Mouse (Mus musculus): ENCODE measurements at regions not wholly inside any gene's neighbourhood (a gene's known extent, or its start where the extent isn't known, plus 50 kb on each side); places are given as distances from the start of the nearest gene placed in this dataset.

- 0 out of 2 replicates have a peak, but pooled peaks cover 3% of the 10 kb centered on the region for H3K4me1 ChIP-seq (ENCODE audit: control insufficient read depth, insufficient read depth, low read length)
- WGBS = 81% methylated on average over 9 of the region's 9 CpGs
- H3K4me3 ChIP-seq (ENCODE audit: low read depth, low read length) = no peak overlapping the region
- no peaks in the 10 kb centered on the region for H3K9me3 ChIP-seq (ENCODE audit: control insufficient read depth, low read depth, low read length)
- H3K36me3 ChIP-seq (ENCODE audit: control insufficient read depth, insufficient read depth, low read length) = no peaks in the 10 kb centered on the region
- no peak overlapping the region for H3K27ac ChIP-seq (ENCODE audit: low read length)
- no peak overlapping the region for H3K4me2 ChIP-seq (replicated peaks; ENCODE audit: low read depth, low read length)
- no peak for ATAC-seq (ENCODE audit: insufficient number of reproducible peaks, insufficient read depth, low FRiP score, low read depth)
- H3K9ac ChIP-seq (replicated peaks; ENCODE audit: low read depth, low read length) = no peak overlapping the region
- no peaks in the 10 kb centered on the region for H3K27me3 ChIP-seq (ENCODE audit: control insufficient read depth, insufficient read depth, low read length)
These were observed 150.8 kb downstream of the Setd4 start for GRCm38 (mm10) chr16:93453056-93453455.

DNA sequence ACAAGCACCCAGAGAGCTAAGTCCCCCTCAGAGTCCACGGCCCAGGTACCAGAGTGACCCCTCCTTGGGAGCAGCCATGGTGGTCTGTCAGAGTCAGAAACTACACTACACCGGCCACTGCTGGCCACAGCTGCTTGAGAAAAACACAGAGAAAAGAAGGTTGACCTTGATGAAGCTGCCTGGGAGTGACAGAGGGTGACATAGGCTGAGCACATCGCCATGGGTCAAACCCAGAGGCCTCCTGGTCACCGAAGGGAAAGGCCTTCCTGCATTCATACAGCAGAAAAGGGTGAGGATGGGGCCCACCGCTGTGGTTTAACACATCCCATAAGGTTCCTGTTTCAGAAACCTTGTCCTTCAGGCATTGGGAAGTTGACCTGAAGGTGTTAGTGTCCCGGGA lies 153.0 kb downstream of the Setd4 start:
- 86% methylated on average over 6 of the region's 6 CpGs for WGBS
- Histone ChIP-seq H3K27ac (ENCODE audit: low read length) (no peak overlapping the region), H3K36me3 (ENCODE audit: control insufficient read depth, insufficient read depth, low read length) (no peaks in the 10 kb centered on the region), H3K4me1 (ENCODE audit: control insufficient read depth, insufficient read depth, low read length) (0 out of 2 replicates have a peak, but pooled peaks cover 3% of the 10 kb centered on the region), H3K9me3 (ENCODE audit: control insufficient read depth, low read depth, low read length) (no peaks in the 10 kb centered on the region), H3K4me3 (ENCODE audit: low read depth, low read length) (no peak overlapping the region), H3K4me2 (replicated peaks; ENCODE audit: low read depth, low read length) (no peak overlapping the region), H3K9ac (replicated peaks; ENCODE audit: low read depth, low read length) (no peak overlapping the region), H3K27me3 (ENCODE audit: control insufficient read depth, insufficient read depth, low read length) (no peaks in the 10 kb centered on the region)
- ATAC-seq (ENCODE audit: insufficient number of reproducible peaks, insufficient read depth, low FRiP score, low read depth) = no peak

- no peak overlapping the region for H3K9ac ChIP-seq (replicated peaks; ENCODE audit: low read depth, low read length)
- no peak overlapping the region for H3K27ac ChIP-seq (ENCODE audit: low read length)
- H3K4me3 ChIP-seq (ENCODE audit: low read depth, low read length) = no peak overlapping the region
- H3K4me2 ChIP-seq (replicated peaks; ENCODE audit: low read depth, low read length) = no peak overlapping the region
- 12% methylated on average over 3 of the region's 3 CpGs for WGBS
- no peaks in the 10 kb centered on the region for H3K36me3 ChIP-seq (ENCODE audit: control insufficient read depth, insufficient read depth, low read length)
- ATAC-seq (ENCODE audit: insufficient number of reproducible peaks, insufficient read depth, low FRiP score, low read depth) = no peak
- no peaks in the 10 kb centered on the region for H3K9me3 ChIP-seq (ENCODE audit: control insufficient read depth, low read depth, low read length)
- no peaks in the 10 kb centered on the region for H3K27me3 ChIP-seq (ENCODE audit: control insufficient read depth, insufficient read depth, low read length)
- 0 out of 2 replicates have a peak, but pooled peaks cover 3% of the 10 kb centered on the region for H3K4me1 ChIP-seq (ENCODE audit: control insufficient read depth, insufficient read depth, low read length)
These were observed 153.9 kb downstream of the Setd4 start for GRCm38 (mm10) chr16:93449925-93450324.

- WGBS = 75% methylated on average over 10 of the region's 10 CpGs
- Histone ChIP-seq H3K4me1 (ENCODE audit: control insufficient read depth, insufficient read depth, low read length) (peaks cover 7% of the 10 kb centered on the region; the same call in 1 of the 2 replicates), H3K4me3 (ENCODE audit: low read depth, low read length) (no peak overlapping the region), H3K27me3 (ENCODE audit: control insufficient read depth, insufficient read depth, low read length) (no peaks in the 10 kb centered on the region), H3K4me2 (replicated peaks; ENCODE audit: low read depth, low read length) (no peak overlapping the region), H3K36me3 (ENCODE audit: control insufficient read depth, insufficient read depth, low read length) (no peaks in the 10 kb centered on the region), H3K27ac (ENCODE audit: low read length) (no peak overlapping the region), H3K9me3 (ENCODE audit: control insufficient read depth, low read depth, low read length) (peaks cover 4% of the 10 kb centered on the region; the same call in 1 of the 2 replicates), H3K9ac (replicated peaks; ENCODE audit: low read depth, low read length) (no peak overlapping the region)
- no peak for ATAC-seq (ENCODE audit: insufficient number of reproducible peaks, insufficient read depth, low FRiP score, low read depth)
These were observed 155.7 kb downstream of the Setd4 start for GRCm38 (mm10) chr16:93448124-93448523.

- no peak overlapping the region for H3K4me3 ChIP-seq (ENCODE audit: low read depth, low read length)
- no peaks in the 10 kb centered on the region for H3K36me3 ChIP-seq (ENCODE audit: control insufficient read depth, insufficient read depth, low read length)
- peaks cover 4% of the 10 kb centered on the region; the same call in 1 of the 2 replicates for H3K9me3 ChIP-seq (ENCODE audit: control insufficient read depth, low read depth, low read length)
- H3K9ac ChIP-seq (replicated peaks; ENCODE audit: low read depth, low read length) = no peak overlapping the region
- no peak overlapping the region for H3K4me2 ChIP-seq (replicated peaks; ENCODE audit: low read depth, low read length)
- 85% methylated on average over 5 of the region's 5 CpGs for WGBS
- no peak for ATAC-seq (ENCODE audit: insufficient number of reproducible peaks, insufficient read depth, low FRiP score, low read depth)
- peaks cover 19% of the 10 kb centered on the region; the same call in 1 of the 2 replicates for H3K4me1 ChIP-seq (ENCODE audit: control insufficient read depth, insufficient read depth, low read length)
- no peak overlapping the region for H3K27ac ChIP-seq (ENCODE audit: low read length)
- no peaks in the 10 kb centered on the region for H3K27me3 ChIP-seq (ENCODE audit: control insufficient read depth, insufficient read depth, low read length)
These were observed 156.9 kb downstream of the Setd4 start for GRCm38 (mm10) chr16:93446970-93447369.

DNA sequence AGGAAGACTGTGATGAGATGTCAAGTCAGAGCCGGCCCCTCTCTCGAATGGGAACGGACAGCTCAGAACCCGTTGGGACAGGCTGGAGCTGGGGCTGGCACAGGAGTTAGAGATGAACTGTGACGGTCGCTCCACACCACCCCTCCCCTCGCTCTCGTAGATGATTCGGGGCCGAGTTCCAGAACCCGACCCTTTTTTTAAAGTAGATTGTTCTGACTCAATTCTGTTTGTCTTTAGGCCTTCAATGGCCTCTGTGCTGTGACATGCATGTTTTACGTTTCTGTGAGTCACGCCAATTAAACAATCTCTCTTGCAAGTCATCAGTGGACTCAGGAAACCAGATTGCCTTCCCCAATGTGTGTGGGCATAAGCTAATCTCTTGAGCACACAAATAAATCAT lies 157.7 kb downstream of the Setd4 start:
- H3K9ac ChIP-seq (replicated peaks; ENCODE audit: low read depth, low read length) = no peak overlapping the region
- WGBS = 44% methylated on average over 13 of the region's 13 CpGs
- no peak overlapping the region for H3K4me3 ChIP-seq (ENCODE audit: low read depth, low read length)
- H3K9me3 ChIP-seq (ENCODE audit: control insufficient read depth, low read depth, low read length) = peaks cover 4% of the 10 kb centered on the region; the same call in 1 of the 2 replicates
- no peak overlapping the region for H3K4me2 ChIP-seq (replicated peaks; ENCODE audit: low read depth, low read length)
- H3K36me3 ChIP-seq (ENCODE audit: control insufficient read depth, insufficient read depth, low read length) = no peaks in the 10 kb centered on the region
- no peak for ATAC-seq (ENCODE audit: insufficient number of reproducible peaks, insufficient read depth, low FRiP score, low read depth)
- peaks cover 19% of the 10 kb centered on the region; the same call in 1 of the 2 replicates for H3K4me1 ChIP-seq (ENCODE audit: control insufficient read depth, insufficient read depth, low read length)
- H3K27me3 ChIP-seq (ENCODE audit: control insufficient read depth, insufficient read depth, low read length) = no peaks in the 10 kb centered on the region
- H3K27ac ChIP-seq (ENCODE audit: low read length) = no peak overlapping the region

GRCm38 (mm10) chr16:93442837-93443236 lies 161.0 kb downstream of the Setd4 start:
- peaks cover 22% of the 10 kb centered on the region; the same call in 1 of the 2 replicates for H3K4me1 ChIP-seq (ENCODE audit: control insufficient read depth, insufficient read depth, low read length)
- ATAC-seq (ENCODE audit: insufficient number of reproducible peaks, insufficient read depth, low FRiP score, low read depth) = peak; percentile 60; the same call in 1 of the 2 replicates
- H3K9ac ChIP-seq (replicated peaks; ENCODE audit: low read depth, low read length) = no peak overlapping the region
- peak overlapping the region; percentile 11 for H3K4me2 ChIP-seq (replicated peaks; ENCODE audit: low read depth, low read length)
- WGBS = 12% methylated on average over 11 of the region's 11 CpGs
- no peaks in the 10 kb centered on the region for H3K36me3 ChIP-seq (ENCODE audit: control insufficient read depth, insufficient read depth, low read length)
- H3K27me3 ChIP-seq (ENCODE audit: control insufficient read depth, insufficient read depth, low read length) = no peaks in the 10 kb centered on the region
- H3K4me3 ChIP-seq (ENCODE audit: low read depth, low read length) = no peak overlapping the region
- no peak overlapping the region for H3K27ac ChIP-seq (ENCODE audit: low read length)
- peaks cover 4% of the 10 kb centered on the region; the same call in 1 of the 2 replicates for H3K9me3 ChIP-seq (ENCODE audit: control insufficient read depth, low read depth, low read length)

DNA sequence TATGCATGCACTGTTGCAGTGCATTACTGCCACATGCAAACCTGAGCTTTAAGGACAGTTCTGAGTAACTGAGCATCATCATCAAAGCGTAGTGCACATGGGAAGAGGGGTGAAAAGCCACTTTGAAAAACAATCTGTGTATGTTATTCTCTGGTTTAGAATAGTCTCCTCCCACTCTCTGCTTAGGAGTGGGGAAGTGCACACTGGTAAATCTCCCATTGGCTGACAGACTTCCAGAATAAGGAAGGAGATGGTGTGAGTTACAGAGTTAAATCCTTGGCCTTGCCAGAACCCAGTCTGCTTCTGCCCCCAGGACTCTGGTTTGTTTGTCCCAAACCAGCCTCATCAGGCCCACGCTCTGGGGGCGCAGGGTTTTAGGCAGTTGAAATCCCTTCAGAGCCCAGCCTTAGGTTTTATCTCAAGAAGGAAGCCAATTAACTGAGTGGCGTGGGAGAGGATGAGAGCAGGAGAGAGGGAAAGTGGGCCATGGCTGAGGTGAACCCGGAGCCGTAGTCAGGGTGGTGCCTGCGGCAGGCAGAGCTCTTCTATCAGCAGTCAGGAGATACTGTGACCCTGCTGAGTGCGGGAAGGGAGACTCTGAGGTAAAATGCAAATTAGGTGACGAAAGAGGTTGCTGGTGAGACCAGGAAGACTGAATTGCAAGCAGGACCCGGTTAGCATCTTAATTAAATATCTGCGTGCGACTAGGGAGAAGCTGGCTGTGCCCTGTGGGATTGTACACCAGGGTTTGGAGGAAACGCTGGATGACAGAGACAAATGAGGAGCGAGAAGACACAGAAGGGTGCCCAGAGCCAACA lies 166.0 kb downstream of the Setd4 start:
- Histone ChIP-seq H3K9me3 (ENCODE audit: control insufficient read depth, low read depth, low read length) (no peaks in the 10 kb centered on the region), H3K27ac (ENCODE audit: low read length) (no peak overlapping the region), H3K9ac (replicated peaks; ENCODE audit: low read depth, low read length) (no peak overlapping the region), H3K36me3 (ENCODE audit: control insufficient read depth, insufficient read depth, low read length) (no peaks in the 10 kb centered on the region), H3K4me1 (ENCODE audit: control insufficient read depth, insufficient read depth, low read length) (peaks cover 15% of the 10 kb centered on the region; the same call in 1 of the 2 replicates), H3K4me3 (ENCODE audit: low read depth, low read length) (no peak overlapping the region), H3K4me2 (replicated peaks; ENCODE audit: low read depth, low read length) (no peak overlapping the region), H3K27me3 (ENCODE audit: control insufficient read depth, insufficient read depth, low read length) (no peaks in the 10 kb centered on the region)
- WGBS = 21% methylated on average over 14 of the region's 14 CpGs
- ATAC-seq (ENCODE audit: insufficient number of reproducible peaks, insufficient read depth, low FRiP score, low read depth) = no peak

All from stomach, embryonic 14.5 days (tissue).